Mouse (Mus musculus): Measurements from ENCODE around the gene 4930447C04Rik.

GRCm38 (mm10) chr12:72957829-72958424, 17.4 kb upstream of the 4930447C04Rik start:
- TF ChIP-seq POLR2A (IDR thresholded peaks at IDR 0.05; ENCODE audit: extremely low read depth, insufficient read depth, low read length) (no peak), CTCF (IDR thresholded peaks at IDR 0.05; ENCODE audit: extremely low read depth, insufficient read depth, low read length) (no peak)
